Mouse (Mus musculus) bone marrow, adult 2 months (tissue): ENCODE data around the gene Fcna. TPM values are rescaled to one million over a fixed set of nuclear protein-coding genes. Genes with fewer than 3 reads are reported as not detected.
A peak's percentile ranks its signal among the peaks of the same experiment; 100 is the strongest.

Experiments used
- H3K27ac ChIP-seq: fragments of 200-500 bp; 2 replicates; pipeline ENCODE4 v1.5.1; 2012; ENCODE audit warnings: low read depth, mild to moderate bottlenecking, control low read depth, inconsistent platforms, low read length; ENCODE audit not compliant: control insufficient read depth, poor library complexity, insufficient read depth
- H3K4me1 ChIP-seq: fragments of 200-500 bp; 2 replicates; pipeline ENCODE4 v1.6.1; 2011; ENCODE audit warnings: low read length; ENCODE audit not compliant: control insufficient read depth, insufficient read depth
- H3K4me3 ChIP-seq: fragments of 200-500 bp; replicated peaks from 2 replicates; pipeline ENCODE3; 2011; ENCODE audit warnings: mild to moderate bottlenecking, low read depth, low read length, control low read depth; ENCODE audit not compliant: control insufficient read depth
- CTCF ChIP-seq: fragments of 200-500 bp; IDR thresholded peaks from 2 replicates; pipeline ENCODE4 v1.5.1; 2011; ENCODE audit warnings: low read length, control low read depth; ENCODE audit not compliant: control insufficient read depth, insufficient read depth
- POLR2A ChIP-seq: fragments of 200-500 bp; IDR thresholded peaks from 2 replicates; pipeline ENCODE4 v1.6.1; 2011; ENCODE audit warnings: low read depth, mild to moderate bottlenecking, control low read depth, low read length, borderline replicate concordance; ENCODE audit not compliant: control insufficient read depth
- WGBS: fragments of 180-500 bp; shearing (Covaris S2); methylation state at CpG from one replicate; pipeline ENCODE4 v1.1.7; 2018; 5-methylcytosine and 5-hydroxymethylcytosine counted together
- polyA plus RNA-seq: library from polyadenylated mRNA; stranded (reverse); fragments of >200 nt; gene quantifications from 2 replicates; pipeline ENCODE4 v1.2.4, GENCODE M21; 2011; ENCODE audit warnings: low replicate concordance; ENCODE audit not compliant: missing spikeins, insufficient read depth, insufficient read length

Gene Fcna
- polyA plus RNA-seq, 1 experiment: 28.0 TPM

- WGBS: 8% methylated on average over 77 of the region's 77 CpGs
- no peak overlapping the region; the same call in 1 of the 2 replicates for H3K27ac ChIP-seq
- peaks cover 4% of the 10 kb centered on the region for H3K4me1 ChIP-seq
- H3K4me3 ChIP-seq: no peak overlapping the region
- TF ChIP-seq CTCF (no peak), POLR2A (no peak)
Observed at GRCm38 (mm10) chr2:25578796-25579736, 48.8 kb downstream of the Fcna start.

DNA sequence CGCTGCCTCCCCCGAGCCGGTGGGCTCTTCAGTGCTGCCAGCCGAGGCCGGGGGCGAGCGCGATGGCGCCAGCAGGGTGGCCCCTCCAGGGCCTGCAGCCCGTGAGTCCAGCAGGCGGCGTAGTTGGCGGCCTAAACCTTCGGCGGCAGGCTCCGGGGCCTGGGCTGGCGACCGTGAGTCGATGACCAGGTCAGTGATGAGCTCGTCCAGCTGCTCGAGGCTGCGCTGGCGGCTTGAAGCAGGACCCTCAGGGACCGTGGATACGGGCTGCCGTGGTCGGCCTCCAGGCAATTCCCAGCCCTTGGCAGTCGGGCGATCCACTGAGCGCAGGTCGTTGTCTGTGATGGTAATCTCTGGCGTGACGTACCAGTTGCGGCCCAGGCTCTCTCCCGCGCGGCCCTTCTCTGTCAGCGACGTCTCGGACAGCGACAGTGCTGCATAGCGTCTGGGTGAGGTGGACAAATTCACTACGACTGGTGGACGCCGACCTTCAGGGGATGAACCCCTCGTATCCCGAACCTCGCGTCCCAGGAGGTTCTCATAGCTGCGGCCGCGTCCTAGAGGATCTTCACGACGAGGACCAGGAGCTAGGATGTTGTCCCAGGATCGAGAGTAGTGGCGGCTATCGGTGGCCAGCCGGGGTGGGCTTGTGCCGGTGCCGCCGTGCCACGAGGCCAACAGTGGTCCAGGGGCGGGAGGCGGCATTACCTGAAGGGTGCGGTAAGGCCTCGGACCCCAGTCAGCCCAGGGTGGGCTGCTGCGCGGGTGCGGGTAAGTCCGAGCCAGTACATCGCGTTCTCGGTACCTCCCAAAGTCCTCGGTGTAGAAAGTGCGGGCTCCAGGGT, 49.7 kb downstream of the Fcna start:
- Histone ChIP-seq H3K4me1 (peaks cover 4% of the 10 kb centered on the region), H3K27ac (no peak overlapping the region), H3K4me3 (no peak overlapping the region)
- TF ChIP-seq CTCF (no peak), POLR2A (no peak)
- 5% methylated on average over 75 of the region's 75 CpGs for WGBS

- Histone ChIP-seq H3K4me3 (no peak overlapping the region), H3K4me1 (peaks cover 4% of the 10 kb centered on the region), H3K27ac (no peak overlapping the region)
- 29% methylated on average over 92 of the region's 92 CpGs for WGBS
- TF ChIP-seq CTCF (no peak), POLR2A (no peak)
Observed at GRCm38 (mm10) chr2:25576965-25577891, 50.6 kb downstream of the Fcna start.

DNA sequence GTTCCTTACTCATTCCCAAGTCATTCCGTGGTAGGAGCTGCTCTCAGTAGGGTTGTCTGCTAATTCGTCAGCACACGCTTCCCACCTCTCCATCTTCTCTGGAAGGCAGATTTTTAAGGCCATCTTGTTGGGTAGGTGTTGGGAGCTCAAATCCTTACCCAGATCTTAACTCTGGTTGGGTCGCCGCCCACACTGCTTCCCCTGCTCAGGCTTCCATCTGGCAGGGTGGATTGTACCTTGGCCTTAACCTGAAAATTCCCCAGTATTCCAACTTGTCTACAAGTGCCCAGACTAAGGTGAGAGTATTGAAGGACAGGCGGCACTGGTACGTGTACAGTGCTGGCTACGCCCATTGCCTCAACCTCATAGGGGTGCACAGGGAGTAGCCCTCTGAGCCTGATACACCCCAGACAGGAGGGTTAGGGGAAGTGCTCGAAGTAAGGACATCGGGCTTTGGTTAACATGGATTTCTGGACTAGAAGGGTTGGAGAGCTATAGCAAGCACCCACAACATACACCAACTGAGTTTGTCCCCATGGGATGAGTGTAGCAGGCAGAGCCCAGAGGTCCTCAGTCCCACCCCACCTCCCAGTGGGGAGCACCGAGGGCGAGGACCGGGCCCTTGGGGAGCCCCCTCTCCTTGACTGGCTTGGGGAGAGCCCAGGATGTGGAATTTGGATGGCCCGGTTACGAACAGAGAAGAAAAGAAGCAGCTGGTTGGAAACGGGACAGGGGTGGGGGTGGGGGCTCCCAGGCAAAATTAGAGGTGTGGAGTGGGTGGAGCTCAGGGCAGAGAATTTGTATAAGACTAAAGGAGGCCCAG, 51.6 kb downstream of the Fcna start:
- TF ChIP-seq CTCF (no peak), POLR2A (no peak)
- Histone ChIP-seq H3K4me1 (peaks cover 4% of the 10 kb centered on the region), H3K27ac (no peak overlapping the region), H3K4me3 (no peak overlapping the region)
- 83% methylated on average over 16 of the region's 16 CpGs for WGBS

GRCm38 (mm10) chr2:25575432-25576027, 52.3 kb downstream of the Fcna start:
- TF ChIP-seq CTCF: no peak
- TF ChIP-seq POLR2A: no peak; the same call in 1 of the 2 replicates
- peaks cover 4% of the 10 kb centered on the region for H3K4me1 ChIP-seq
- peak overlapping the region; percentile 29 for H3K4me3 ChIP-seq
- no peak overlapping the region; the same call in 1 of the 2 replicates for H3K27ac ChIP-seq
- 18% methylated on average over 21 of the region's 21 CpGs for WGBS

Other genes with a start within 250 kb of the Fcna start
- 0.54 TPM in 1 of 2 replicates, not detected in the other for gene Entpd2, start 232.2 kb downstream of the Fcna start, polyA plus RNA-seq
- 3.4 and 22.4 TPM in 2 replicates for gene Npdc1, start 228.7 kb downstream of the Fcna start, polyA plus RNA-seq
- 3.4 and 17.9 TPM in 2 replicates for gene Fut7, start 204.8 kb downstream of the Fcna start, polyA plus RNA-seq
- gene Abca2, start 199.3 kb downstream of the Fcna start, polyA plus RNA-seq: 5.0 and 15.0 TPM in 2 replicates
- not detected in 2 replicates for gene Clic3, start 171.2 kb downstream of the Fcna start, polyA plus RNA-seq
- gene Paxx, start 166.9 kb downstream of the Fcna start, polyA plus RNA-seq: 42.2 and 114 TPM in 2 replicates
- gene Ptgds, start 158.0 kb downstream of the Fcna start, polyA plus RNA-seq: 9.3 TPM in 1 of 2 replicates, not detected in the other
- gene Lcn12, start 134.1 kb downstream of the Fcna start, polyA plus RNA-seq: not detected in 2 replicates
- 18.5 and 30.4 TPM in 2 replicates for gene Fbxw5, start 127.3 kb downstream of the Fcna start, polyA plus RNA-seq
- 1.6 and 6.2 TPM in 2 replicates for gene C8g, start 126.3 kb downstream of the Fcna start, polyA plus RNA-seq
- 14.5 and 22.7 TPM in 2 replicates for gene Traf2, start 81.1 kb downstream of the Fcna start, polyA plus RNA-seq
- gene Edf1, start 70.2 kb downstream of the Fcna start, polyA plus RNA-seq: 46.6 and 73.8 TPM in 2 replicates
- 1.1 and 9.7 TPM in 2 replicates for gene Mamdc4, start 53.2 kb downstream of the Fcna start, polyA plus RNA-seq
- 12.3 and 16.4 TPM in 2 replicates for gene Phpt1, start 52.8 kb downstream of the Fcna start, polyA plus RNA-seq
- 0.34 and 0.92 TPM in 2 replicates for gene Ajm1, start 46.3 kb downstream of the Fcna start, polyA plus RNA-seq
- gene Rabl6, start 19.5 kb downstream of the Fcna start, polyA plus RNA-seq: 33.4 and 38.2 TPM in 2 replicates
- not detected in 2 replicates for gene Ccdc183, start 10.4 kb downstream of the Fcna start, polyA plus RNA-seq
- 17.3 and 20.9 TPM in 2 replicates for gene Tmem141, start 6.0 kb downstream of the Fcna start, polyA plus RNA-seq
- not detected in 2 replicates for gene Lcn8, start 25.1 kb upstream of the Fcna start, polyA plus RNA-seq
- not detected in 2 replicates for gene Lcn5, start 29.9 kb upstream of the Fcna start, polyA plus RNA-seq
- gene Lcn6, start 48.8 kb upstream of the Fcna start, polyA plus RNA-seq: not detected in 2 replicates
- not detected in 2 replicates for gene Lcn10, start 54.7 kb upstream of the Fcna start, polyA plus RNA-seq
- gene Obp2a, start 72.0 kb upstream of the Fcna start, polyA plus RNA-seq: not detected in 2 replicates
- 4.1 and 6.7 TPM in 2 replicates for gene Bmyc, start 78.7 kb upstream of the Fcna start, polyA plus RNA-seq
- not detected in 2 replicates for gene Obp2b, start 109.0 kb upstream of the Fcna start, polyA plus RNA-seq
- not detected in 2 replicates for gene Lcn3, start 137.5 kb upstream of the Fcna start, polyA plus RNA-seq
- gene Lcn11, start 149.0 kb upstream of the Fcna start, polyA plus RNA-seq: not detected in 2 replicates
- gene Gm13539, start 154.2 kb upstream of the Fcna start, polyA plus RNA-seq: not detected in 2 replicates
- not detected in 2 replicates for gene Glt6d1, start 187.8 kb upstream of the Fcna start, polyA plus RNA-seq
- gene Lcn9, start 195.1 kb upstream of the Fcna start, polyA plus RNA-seq: not detected in 2 replicates
- not detected in 2 replicates for gene Sohlh1, start 219.2 kb upstream of the Fcna start, polyA plus RNA-seq
- 1.8 and 4.8 TPM in 2 replicates for gene Kcnt1, start 235.7 kb upstream of the Fcna start, polyA plus RNA-seq